Mouse (Mus musculus): Measurements from ENCODE around the gene Zswim5. TPM values are rescaled to one million over a fixed set of nuclear protein-coding genes. Genes with fewer than 3 reads are reported as not detected.

The Zswim5 gene
- total and polyA plus RNA-seq, 3 experiments, result 2.4 to 4.7 (median 3.6) TPM

- no peak for DNase-seq
These were observed 127.5 kb downstream of the Zswim5 start for GRCm38 (mm10) chr4:117004649-117005048.

- DNase-seq, result no peak
These were observed 128.6 kb downstream of the Zswim5 start for GRCm38 (mm10) chr4:117005611-117006400.

GRCm38 (mm10) chr4:117007058-117007457, 129.9 kb downstream of the Zswim5 start:
- DNase-seq, result no peak

GRCm38 (mm10) chr4:117010231-117010630, 133.1 kb downstream of the Zswim5 start:
- no peak for DNase-seq

- DNase-seq, result no peak
These were observed 136.4 kb downstream of the Zswim5 start for GRCm38 (mm10) chr4:117013596-117013995.

GRCm38 (mm10) chr4:117014901-117015415, 137.8 kb downstream of the Zswim5 start:
- DNase-seq, result no peak

- DNase-seq, result no peak
These were observed 140.6 kb downstream of the Zswim5 start for GRCm38 (mm10) chr4:117017738-117018137.

GRCm38 (mm10) chr4:117018327-117018726, 141.2 kb downstream of the Zswim5 start:
- no peak for DNase-seq

GRCm38 (mm10) chr4:117019206-117020134, 142.3 kb downstream of the Zswim5 start, which contains the start of gene Eif2b3:
Eif2b3 (plus strand) TSS chr4:117019402.
- DNase-seq, result peak; percentile 95

- DNase-seq, result no peak
These were observed 146.3 kb downstream of the Zswim5 start for GRCm38 (mm10) chr4:117023469-117023868.

- no peak for DNase-seq
These were observed 153.9 kb downstream of the Zswim5 start for GRCm38 (mm10) chr4:117031105-117031504.

Other genes with a start within 250 kb of the Zswim5 start
- 10 to 100 TPM; 22.3 to 23.0 TPM for gene Nasp, start 249.4 kb upstream of the Zswim5 start, total RNA-seq (2021)
- 1.3 and 1.9 TPM in 2 replicates for gene Nasp, start 249.4 kb upstream of the Zswim5 start, polyA plus RNA-seq (2012; rRNA removed)
- 1,000 to 10,000 TPM in 1 of 2 experiments, 100 to 1,000 TPM in 1; 867 to 1,182 TPM for gene Akr1a1, start 225.7 kb upstream of the Zswim5 start, total RNA-seq (2021)
- 733 and 783 TPM in 2 replicates for gene Akr1a1, start 225.7 kb upstream of the Zswim5 start, polyA plus RNA-seq (2012; rRNA removed)
- gene Prdx1, start 191.8 kb upstream of the Zswim5 start, total RNA-seq (2021), result 100 to 1,000 TPM; 703 to 816 TPM
- gene Prdx1, start 191.8 kb upstream of the Zswim5 start, polyA plus RNA-seq (2012; rRNA removed), result 20.2 and 21.8 TPM in 2 replicates
- gene Mmachc, start 169.0 kb upstream of the Zswim5 start, total RNA-seq (2021), result 10 to 100 TPM; 36.1 to 43.5 TPM
- 12.2 and 16.5 TPM in 2 replicates for gene Mmachc, start 169.0 kb upstream of the Zswim5 start, polyA plus RNA-seq (2012; rRNA removed)
- gene Ccdc163, start 168.9 kb upstream of the Zswim5 start, total RNA-seq (2021), result 10 to 100 TPM; 19.0 to 20.3 TPM
- gene Ccdc163, start 168.9 kb upstream of the Zswim5 start, polyA plus RNA-seq (2012; rRNA removed), result 20.8 and 21.7 TPM in 2 replicates
- 1 to 10 TPM; 3.4 to 5.4 TPM for gene Tesk2, start 156.4 kb upstream of the Zswim5 start, total RNA-seq (2021)
- 2.4 and 2.5 TPM in 2 replicates for gene Tesk2, start 156.4 kb upstream of the Zswim5 start, polyA plus RNA-seq (2012; rRNA removed)
- 10 to 100 TPM; 13.1 to 16.1 TPM for gene Toe1, start 69.7 kb upstream of the Zswim5 start, total RNA-seq (2021)
- gene Toe1, start 69.7 kb upstream of the Zswim5 start, polyA plus RNA-seq (2012; rRNA removed), result 14.2 and 14.3 TPM in 2 replicates
- gene Mutyh, start 69.7 kb upstream of the Zswim5 start, total RNA-seq (2021), result 1 to 10 TPM; 3.0 to 7.8 TPM
- gene Mutyh, start 69.7 kb upstream of the Zswim5 start, polyA plus RNA-seq (2012; rRNA removed), result 17.5 and 19.6 TPM in 2 replicates
- gene Hpdl, start 55.7 kb upstream of the Zswim5 start, total RNA-seq (2021), result 1 to 10 TPM; 2.4 to 4.2 TPM
- gene Hpdl, start 55.7 kb upstream of the Zswim5 start, polyA plus RNA-seq (2012; rRNA removed), result 7.7 and 8.9 TPM in 2 replicates
- gene Urod, start 117.0 kb downstream of the Zswim5 start, total RNA-seq (2021), result 100 to 1,000 TPM; 103 to 105 TPM
- gene Urod, start 117.0 kb downstream of the Zswim5 start, polyA plus RNA-seq (2012; rRNA removed), result 48.1 and 52.7 TPM in 2 replicates
- 10 to 100 TPM; 28.4 to 29.5 TPM for gene Hectd3, start 117.9 kb downstream of the Zswim5 start, total RNA-seq (2021)
- 96.5 and 96.9 TPM in 2 replicates for gene Hectd3, start 117.9 kb downstream of the Zswim5 start, polyA plus RNA-seq (2012; rRNA removed)
- gene Eif2b3, start 142.0 kb downstream of the Zswim5 start, total RNA-seq (2021), result 10 to 100 TPM; 30.3 to 33.0 TPM
- 2.0 and 2.1 TPM in 2 replicates for gene Eif2b3, start 142.0 kb downstream of the Zswim5 start, polyA plus RNA-seq (2012; rRNA removed)
- gene Ptch2, start 218.7 kb downstream of the Zswim5 start, total RNA-seq (2021), result 1 to 10 TPM; 2.8 to 6.5 TPM
- 24.4 and 25.1 TPM in 2 replicates for gene Ptch2, start 218.7 kb downstream of the Zswim5 start, polyA plus RNA-seq (2012; rRNA removed)
- gene Btbd19, start 248.3 kb downstream of the Zswim5 start, total RNA-seq (2021), result 1 to 10 TPM; 8.0 to 9.7 TPM
- gene Btbd19, start 248.3 kb downstream of the Zswim5 start, polyA plus RNA-seq (2012; rRNA removed), result 6.0 and 7.4 TPM in 2 replicates
- not detected for gene Tctex1d4, start 249.4 kb downstream of the Zswim5 start, total RNA-seq (2021)
- 0.45 TPM in 1 of 2 replicates, not detected in the other for gene Tctex1d4, start 249.4 kb downstream of the Zswim5 start, polyA plus RNA-seq (2012; rRNA removed)